Mouse (Mus musculus): ENCODE measurements around the gene H2-DMb2. TPM values are rescaled to one million over a fixed set of nuclear protein-coding genes. Genes with fewer than 3 reads are reported as not detected.
A peak's percentile ranks its signal among the peaks of the same experiment; 100 is the strongest.

Gene H2-DMb2
- polyA plus RNA-seq, 1 experiment from 2014 or later = 0.54 TPM

DNA sequence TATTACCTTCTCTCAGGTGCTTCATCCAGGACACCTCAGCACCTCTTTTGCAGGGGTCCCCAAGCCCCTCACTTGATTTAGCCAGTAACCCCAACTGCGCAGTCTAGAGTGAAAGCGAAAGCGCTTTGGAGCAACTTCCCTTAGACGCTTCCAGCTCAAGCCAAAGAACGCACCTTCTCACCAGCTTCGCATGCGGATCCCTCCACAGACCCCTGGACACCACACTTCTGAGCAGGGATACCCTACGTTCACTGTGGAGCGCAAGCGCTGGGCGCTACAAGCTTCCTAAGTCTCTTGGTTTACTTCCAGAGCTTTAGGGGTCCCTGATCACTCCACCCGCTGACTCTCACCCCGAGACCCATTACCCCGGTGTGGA is 43.8 kb downstream of the H2-DMb2 start:
- H3K9ac ChIP-seq = peak overlapping the region; percentile 61
- no peaks in the 10 kb centered on the region for H3K9me3 ChIP-seq (replicated peaks)
- WGBS (ENCODE audit: insufficient replicate concordance) = 2% methylated on average over 14 of the region's 14 CpGs
- H3K36me3 ChIP-seq (replicated peaks) = no peaks in the 10 kb centered on the region
- peaks cover 22% of the 10 kb centered on the region for H3K4me1 ChIP-seq (replicated peaks)
- H3K27ac ChIP-seq (replicated peaks) = no peak overlapping the region
- peak overlapping the region; percentile 90 for H3K4me2 ChIP-seq
- peak; percentile 20 for ATAC-seq (ENCODE audit: insufficient read depth)
- H3K4me3 ChIP-seq (replicated peaks) = peak overlapping the region; percentile 66
- H3K27me3 ChIP-seq = peaks cover 26% of the 10 kb centered on the region

DNA sequence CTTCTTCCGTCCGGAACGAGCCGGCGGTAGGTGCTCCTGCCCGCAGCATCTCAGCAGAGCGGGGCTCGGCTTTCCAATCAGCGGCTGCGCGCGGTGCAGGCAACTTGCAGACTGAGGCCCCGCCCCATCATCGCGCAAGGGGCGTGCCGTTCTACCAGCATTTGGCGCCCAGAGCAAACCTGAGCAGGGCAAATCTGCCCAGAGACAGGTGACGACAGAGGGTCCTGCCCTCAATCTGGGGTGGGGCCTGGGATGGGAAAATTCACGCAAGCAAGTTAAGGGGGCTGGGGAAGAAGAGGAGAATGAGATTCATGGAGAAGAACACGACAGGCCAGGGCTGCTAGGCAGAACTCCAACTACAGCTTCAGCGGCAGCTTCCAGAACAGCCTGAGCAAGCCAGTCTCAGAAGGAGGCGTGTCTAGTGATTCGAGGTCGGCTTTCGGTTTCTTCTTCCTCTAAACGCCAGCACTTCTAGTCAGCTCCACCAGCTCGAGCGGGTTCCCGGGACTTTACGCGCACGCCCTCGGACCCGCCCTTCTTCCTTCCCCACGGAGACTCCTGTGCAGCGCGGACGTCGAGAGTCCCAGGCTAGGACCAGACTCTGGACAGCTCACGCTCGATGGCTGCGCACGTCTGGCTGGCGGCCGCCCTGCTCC is 44.3 kb downstream of the H2-DMb2 start, which contains the start of the genes Tap1 and Psmb9:
Gene Tap1 (plus strand): TSS at position 293 of the 656 bp plus-strand sequence.
Gene Psmb9 (minus strand): TSS at position 504 of the 656 bp plus-strand sequence.
- H3K27ac ChIP-seq (replicated peaks) = peak within 1 kb of the TSS; percentile 67
- H3K9ac ChIP-seq = peak within 1 kb of the TSS; percentile 61
- H3K9me3 ChIP-seq (replicated peaks) = no peaks in the 10 kb centered on the region
- H3K4me1 ChIP-seq (replicated peaks) = peaks cover 22% of the 10 kb centered on the region
- WGBS (ENCODE audit: insufficient replicate concordance) = under 1% methylated on average over 46 of the region's 46 CpGs
- peak; percentile 88 for ATAC-seq (ENCODE audit: insufficient read depth)
- no peaks in the 10 kb centered on the region for H3K36me3 ChIP-seq (replicated peaks)
- H3K27me3 ChIP-seq = peaks cover 26% of the 10 kb centered on the region
- peak within 1 kb of the TSS; percentile 66 for H3K4me3 ChIP-seq (replicated peaks)
- peak within 1 kb of the TSS; percentile 90 for H3K4me2 ChIP-seq

DNA sequence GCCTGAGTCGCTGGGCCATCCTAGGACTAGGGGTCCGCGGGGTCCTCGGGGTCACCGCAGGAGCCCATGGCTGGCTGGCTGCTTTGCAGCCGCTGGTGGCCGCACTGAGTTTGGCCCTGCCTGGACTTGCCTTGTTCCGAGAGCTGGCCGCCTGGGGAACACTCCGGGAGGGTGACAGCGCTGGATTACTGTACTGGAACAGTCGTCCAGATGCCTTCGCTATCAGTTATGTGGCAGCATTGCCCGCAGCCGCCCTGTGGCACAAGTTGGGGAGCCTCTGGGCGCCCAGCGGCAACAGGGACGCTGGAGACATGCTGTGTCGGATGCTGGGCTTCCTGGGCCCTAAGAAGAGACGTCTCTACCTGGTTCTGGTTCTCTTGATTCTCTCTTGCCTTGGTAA is 44.9 kb downstream of the H2-DMb2 start:
- Histone ChIP-seq H3K9me3 (replicated peaks) (no peaks in the 10 kb centered on the region), H3K27ac (replicated peaks) (peak overlapping the region; percentile 67; the same call in 1 of the 2 replicates), H3K36me3 (replicated peaks) (no peaks in the 10 kb centered on the region), H3K4me1 (replicated peaks) (peaks cover 22% of the 10 kb centered on the region), H3K4me3 (replicated peaks) (peak overlapping the region; percentile 66), H3K9ac (peak overlapping the region; percentile 61), H3K4me2 (peak overlapping the region; percentile 90), H3K27me3 (peaks cover 32% of the 10 kb centered on the region)
- WGBS (ENCODE audit: insufficient replicate concordance) = under 1% methylated on average over 20 of the region's 20 CpGs
- ATAC-seq (ENCODE audit: insufficient read depth) = peak; percentile 16; the same call in 1 of the 2 replicates

DNA sequence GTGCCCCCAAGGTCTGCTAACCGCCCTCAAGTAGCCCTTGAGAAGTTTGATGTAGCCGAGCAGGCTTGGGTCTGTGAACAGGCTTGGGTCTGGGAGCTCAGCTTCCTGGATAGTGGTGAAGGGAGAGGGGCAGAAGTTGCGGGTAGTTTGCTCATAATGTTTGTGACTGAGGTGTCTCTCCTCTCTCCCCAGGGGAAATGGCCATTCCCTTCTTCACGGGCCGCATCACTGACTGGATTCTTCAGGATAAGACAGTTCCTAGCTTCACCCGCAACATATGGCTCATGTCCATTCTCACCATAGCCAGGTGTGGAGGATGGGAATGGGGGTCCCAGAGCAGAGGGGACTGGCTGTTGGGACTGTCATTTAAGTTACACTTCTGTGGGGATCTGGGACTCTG is 45.9 kb downstream of the H2-DMb2 start:
- peaks cover 34% of the 10 kb centered on the region for H3K27me3 ChIP-seq
- H3K9me3 ChIP-seq (replicated peaks) = no peaks in the 10 kb centered on the region
- peaks cover 22% of the 10 kb centered on the region for H3K4me1 ChIP-seq (replicated peaks)
- no peak overlapping the region for H3K27ac ChIP-seq (replicated peaks)
- H3K9ac ChIP-seq = no peak overlapping the region
- H3K36me3 ChIP-seq (replicated peaks) = no peaks in the 10 kb centered on the region
- H3K4me3 ChIP-seq (replicated peaks) = no peak overlapping the region
- 66% methylated on average over 6 of the region's 6 CpGs for WGBS (ENCODE audit: insufficient replicate concordance)
- ATAC-seq (ENCODE audit: insufficient read depth) = no peak
- no peak overlapping the region for H3K4me2 ChIP-seq

DNA sequence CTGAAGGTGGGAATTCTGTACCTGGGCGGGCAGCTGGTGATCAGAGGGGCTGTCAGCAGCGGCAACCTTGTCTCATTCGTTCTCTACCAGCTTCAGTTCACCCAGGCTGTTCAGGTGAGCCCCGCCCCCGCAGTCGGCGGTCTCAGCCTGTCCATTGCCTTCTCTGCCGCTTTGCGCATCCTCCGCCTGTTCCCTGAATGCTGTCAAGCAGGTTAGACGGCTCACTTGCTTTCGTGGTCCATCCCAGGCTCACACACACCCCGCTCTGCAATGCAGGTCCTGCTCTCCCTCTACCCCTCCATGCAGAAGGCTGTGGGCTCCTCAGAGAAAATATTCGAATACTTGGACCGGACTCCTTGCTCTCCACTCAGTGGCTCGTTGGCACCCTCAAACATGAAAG is 49.7 kb downstream of the H2-DMb2 start:
- Histone ChIP-seq H3K27ac (replicated peaks) (no peak overlapping the region), H3K4me2 (no peak overlapping the region), H3K36me3 (replicated peaks) (no peaks in the 10 kb centered on the region), H3K9ac (no peak overlapping the region), H3K4me1 (replicated peaks) (peaks cover 22% of the 10 kb centered on the region), H3K4me3 (replicated peaks) (no peak overlapping the region), H3K27me3 (peaks cover 50% of the 10 kb centered on the region), H3K9me3 (replicated peaks) (no peaks in the 10 kb centered on the region)
- ATAC-seq (ENCODE audit: insufficient read depth) = no peak
- 58% methylated on average over 16 of the region's 16 CpGs for WGBS (ENCODE audit: insufficient replicate concordance)

DNA sequence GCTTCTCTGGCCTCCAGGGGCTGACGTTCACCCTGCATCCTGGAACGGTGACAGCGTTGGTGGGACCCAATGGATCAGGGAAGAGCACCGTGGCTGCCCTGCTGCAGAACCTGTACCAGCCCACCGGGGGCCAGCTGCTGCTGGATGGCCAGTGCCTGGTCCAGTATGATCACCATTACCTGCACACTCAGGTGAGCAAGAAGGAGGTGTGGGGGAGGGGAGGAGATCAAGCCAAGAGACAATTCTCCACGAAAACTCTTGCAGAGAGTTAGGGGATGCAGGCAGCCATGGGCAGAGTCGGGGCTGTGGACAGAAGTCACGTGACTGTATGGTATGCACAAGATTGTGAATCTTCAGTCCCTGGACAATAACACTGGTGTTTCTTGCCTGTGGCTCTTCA is 50.4 kb downstream of the H2-DMb2 start:
- H3K36me3 ChIP-seq (replicated peaks) = no peaks in the 10 kb centered on the region
- ATAC-seq (ENCODE audit: insufficient read depth) = no peak
- no peak overlapping the region for H3K27ac ChIP-seq (replicated peaks)
- no peak overlapping the region for H3K9ac ChIP-seq
- H3K4me3 ChIP-seq (replicated peaks) = no peak overlapping the region
- peaks cover 53% of the 10 kb centered on the region for H3K27me3 ChIP-seq
- H3K4me1 ChIP-seq (replicated peaks) = peaks cover 16% of the 10 kb centered on the region
- no peaks in the 10 kb centered on the region for H3K9me3 ChIP-seq (replicated peaks)
- 58% methylated on average over 8 of the region's 8 CpGs for WGBS (ENCODE audit: insufficient replicate concordance)
- H3K4me2 ChIP-seq = no peak overlapping the region

DNA sequence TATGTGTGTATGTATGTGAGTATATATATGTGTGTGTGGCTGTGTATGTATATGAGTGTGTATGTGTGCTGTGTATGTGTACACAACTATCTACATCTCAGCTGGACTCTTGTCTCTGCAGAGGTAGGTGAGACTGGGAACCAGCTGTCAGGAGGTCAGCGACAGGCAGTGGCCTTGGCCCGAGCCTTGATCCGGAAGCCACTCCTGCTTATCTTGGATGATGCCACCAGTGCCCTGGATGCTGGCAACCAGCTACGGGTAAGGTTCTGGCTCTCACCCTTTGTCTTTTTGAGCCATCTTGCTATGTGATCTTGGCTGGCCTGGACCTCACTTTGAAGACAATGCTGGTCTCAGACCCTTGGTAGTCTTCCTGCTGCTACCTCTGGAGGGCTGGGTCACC is 51.6 kb downstream of the H2-DMb2 start:
- Histone ChIP-seq H3K4me1 (replicated peaks) (peaks cover 16% of the 10 kb centered on the region), H3K9me3 (replicated peaks) (no peaks in the 10 kb centered on the region), H3K9ac (no peak overlapping the region), H3K4me2 (no peak overlapping the region), H3K27me3 (peaks cover 62% of the 10 kb centered on the region), H3K27ac (replicated peaks) (no peak overlapping the region), H3K4me3 (replicated peaks) (no peak overlapping the region), H3K36me3 (replicated peaks) (no peaks in the 10 kb centered on the region)
- WGBS (ENCODE audit: insufficient replicate concordance) = 73% methylated on average over 4 of the region's 4 CpGs
- no peak for ATAC-seq (ENCODE audit: insufficient read depth)

DNA sequence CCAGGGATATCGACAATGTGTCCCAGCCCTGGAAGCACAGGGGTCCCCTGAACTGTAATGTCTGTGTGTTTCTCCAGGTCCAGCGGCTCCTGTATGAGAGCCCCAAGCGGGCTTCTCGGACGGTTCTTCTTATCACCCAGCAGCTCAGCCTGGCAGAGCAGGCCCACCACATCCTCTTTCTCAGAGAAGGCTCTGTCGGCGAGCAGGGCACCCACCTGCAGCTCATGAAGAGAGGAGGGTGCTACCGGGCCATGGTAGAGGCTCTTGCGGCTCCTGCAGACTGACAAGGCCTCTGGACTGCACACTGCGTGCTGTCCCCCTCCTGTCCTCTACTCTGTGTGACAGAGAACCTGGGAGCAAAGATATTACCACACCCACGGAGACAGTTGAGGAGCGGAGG is 53.4 kb downstream of the H2-DMb2 start:
- H3K9ac ChIP-seq = no peak overlapping the region
- H3K27me3 ChIP-seq = peaks cover 69% of the 10 kb centered on the region
- no peaks in the 10 kb centered on the region for H3K9me3 ChIP-seq (replicated peaks)
- H3K4me1 ChIP-seq (replicated peaks) = peaks cover 16% of the 10 kb centered on the region
- H3K4me3 ChIP-seq (replicated peaks) = no peak overlapping the region
- no peaks in the 10 kb centered on the region for H3K36me3 ChIP-seq (replicated peaks)
- WGBS (ENCODE audit: insufficient replicate concordance) = 9% methylated on average over 12 of the region's 12 CpGs
- no peak overlapping the region for H3K27ac ChIP-seq (replicated peaks)
- H3K4me2 ChIP-seq = peak overlapping the region; percentile 73
- no peak for ATAC-seq (ENCODE audit: insufficient read depth)

DNA sequence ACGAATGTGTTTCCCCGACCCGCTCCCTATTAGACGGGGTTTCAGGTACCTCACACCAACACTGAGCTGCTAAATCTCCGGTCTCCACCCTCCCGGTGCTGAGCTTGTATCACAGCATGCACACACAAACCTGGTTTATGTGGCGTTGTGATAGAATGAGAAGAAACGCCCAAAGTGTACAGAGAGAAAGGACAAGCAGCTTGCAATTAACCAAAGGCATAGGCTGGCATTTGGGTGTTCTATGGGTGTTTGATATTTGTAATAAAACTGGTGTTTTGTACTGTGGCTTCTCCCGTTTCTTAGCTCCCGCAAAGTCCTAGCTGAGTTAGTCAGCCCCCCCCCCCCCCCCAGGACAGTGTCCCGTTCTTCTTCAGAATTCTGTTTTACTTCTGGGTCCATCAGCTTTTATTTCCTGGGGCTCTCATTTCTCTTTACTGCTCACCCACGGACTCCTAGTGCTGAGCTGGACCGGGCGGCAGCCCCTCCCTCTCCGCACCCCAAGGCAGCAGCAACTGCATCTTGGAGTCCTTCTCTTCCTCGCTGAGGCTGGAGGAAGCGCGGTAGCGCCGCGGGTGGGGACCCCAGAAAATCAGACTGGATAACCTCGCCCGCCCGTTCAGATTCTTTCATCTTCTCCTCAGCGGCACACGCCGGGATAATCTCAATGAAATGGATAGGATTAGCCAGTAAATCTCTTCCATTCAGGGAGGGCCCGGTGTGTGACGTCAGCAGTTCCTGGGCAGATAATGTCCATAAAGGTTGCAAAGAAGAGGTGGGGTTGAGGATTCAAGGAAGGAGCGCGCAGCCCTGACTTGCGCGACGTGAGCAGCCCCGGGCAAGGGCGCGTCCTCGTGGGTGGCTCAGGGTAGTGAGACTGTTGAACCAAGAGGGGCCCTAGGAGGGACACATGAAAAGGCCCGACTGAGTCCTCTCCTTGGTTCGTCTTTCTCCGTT is 54.1 kb downstream of the H2-DMb2 start, which contains the start of gene Psmb8:
Gene Psmb8 (plus strand): TSS at position 781 of the 954 bp plus-strand sequence.
- Histone ChIP-seq H3K36me3 (replicated peaks) (no peaks in the 10 kb centered on the region), H3K9ac (peak within 1 kb of the TSS; percentile 35; the same call in 1 of the 2 replicates), H3K9me3 (replicated peaks) (no peaks in the 10 kb centered on the region), H3K4me3 (replicated peaks) (peak within 1 kb of the TSS; percentile 58), H3K27me3 (peaks cover 69% of the 10 kb centered on the region), H3K27ac (replicated peaks) (no peak within 1 kb of the TSS), H3K4me2 (peak within 1 kb of the TSS; percentile 73), H3K4me1 (replicated peaks) (peaks cover 16% of the 10 kb centered on the region)
- ATAC-seq (ENCODE audit: insufficient read depth) = peak; percentile 34; the same call in 1 of the 2 replicates
- WGBS (ENCODE audit: insufficient replicate concordance) = 3% methylated on average over 41 of the region's 41 CpGs

DNA sequence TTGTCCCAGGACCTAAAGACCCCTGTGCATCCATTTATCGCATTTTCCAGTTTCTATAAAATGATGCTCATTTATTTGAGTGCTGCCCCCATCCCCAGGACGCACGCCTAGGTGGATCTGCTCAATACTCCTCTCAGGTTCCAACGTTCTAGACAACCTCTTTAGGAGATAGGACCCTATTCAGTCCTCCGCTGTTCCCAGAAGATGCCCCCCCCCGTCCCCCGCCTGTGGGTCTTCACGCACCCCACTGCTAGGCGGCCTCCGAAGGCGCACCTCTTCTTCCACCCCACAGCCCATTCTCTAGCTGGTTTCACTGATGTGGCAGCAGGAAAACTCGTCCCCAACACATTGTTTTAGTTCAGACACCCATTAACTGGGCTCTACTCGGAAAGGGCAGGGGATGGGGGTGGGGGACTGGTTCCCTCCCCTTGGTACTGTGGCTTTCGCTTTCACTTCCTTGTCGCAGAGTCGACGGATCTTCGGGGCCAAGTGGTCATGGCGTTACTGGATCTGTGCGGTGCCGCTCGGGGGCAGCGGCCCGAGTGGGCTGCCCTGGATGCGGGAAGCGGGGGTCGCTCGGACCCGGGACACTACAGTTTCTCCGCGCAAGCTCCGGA is 54.9 kb downstream of the H2-DMb2 start:
- Histone ChIP-seq H3K27me3 (peaks cover 62% of the 10 kb centered on the region), H3K36me3 (replicated peaks) (no peaks in the 10 kb centered on the region), H3K4me3 (replicated peaks) (peak overlapping the region; percentile 58), H3K9me3 (replicated peaks) (no peaks in the 10 kb centered on the region), H3K4me1 (replicated peaks) (peaks cover 16% of the 10 kb centered on the region), H3K27ac (replicated peaks) (no peak overlapping the region), H3K9ac (peak overlapping the region; percentile 35; the same call in 1 of the 2 replicates), H3K4me2 (peak overlapping the region; percentile 73)
- no peak for ATAC-seq (ENCODE audit: insufficient read depth)
- WGBS (ENCODE audit: insufficient replicate concordance) = under 1% methylated on average over 32 of the region's 32 CpGs

All from liver, embryonic 15.5 days (tissue).